Mouse (Mus musculus) lung, postnatal 36 days (tissue): ENCODE data around the gene Irak3.

Source experiments
- DNase-seq: peaks from one replicate; pipeline ENCODE4 v3.0.0; 2022; ENCODE audit warnings: mixed read lengths

Irak3 gene

GRCm38 (mm10) chr10:120153911-120154310 lies 48.0 kb downstream of the Irak3 start:
- DNase-seq, result no peak

DNA sequence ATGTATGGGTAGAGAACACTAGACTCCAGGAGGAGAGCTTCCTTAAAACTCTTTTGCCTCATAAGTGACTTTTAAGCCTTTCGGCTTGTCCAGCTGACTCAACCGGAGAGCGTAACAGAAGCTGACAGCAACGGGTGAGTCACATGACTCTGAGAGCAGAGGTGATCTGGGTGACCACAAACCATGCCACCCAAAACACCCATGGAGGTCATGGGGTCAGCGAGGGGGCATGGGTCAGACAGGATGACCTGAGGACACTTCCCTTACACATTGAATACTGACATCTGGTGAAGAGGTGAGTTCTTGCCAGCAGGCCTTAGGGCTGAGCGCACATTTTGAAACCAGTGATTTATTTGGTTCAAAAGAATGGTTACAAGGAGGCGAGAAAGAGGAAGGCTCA lies 50.3 kb downstream of the Irak3 start:
- no peak for DNase-seq

GRCm38 (mm10) chr10:120140916-120141516 lies 60.9 kb downstream of the Irak3 start:
- DNase-seq, result peak; percentile 24

DNA sequence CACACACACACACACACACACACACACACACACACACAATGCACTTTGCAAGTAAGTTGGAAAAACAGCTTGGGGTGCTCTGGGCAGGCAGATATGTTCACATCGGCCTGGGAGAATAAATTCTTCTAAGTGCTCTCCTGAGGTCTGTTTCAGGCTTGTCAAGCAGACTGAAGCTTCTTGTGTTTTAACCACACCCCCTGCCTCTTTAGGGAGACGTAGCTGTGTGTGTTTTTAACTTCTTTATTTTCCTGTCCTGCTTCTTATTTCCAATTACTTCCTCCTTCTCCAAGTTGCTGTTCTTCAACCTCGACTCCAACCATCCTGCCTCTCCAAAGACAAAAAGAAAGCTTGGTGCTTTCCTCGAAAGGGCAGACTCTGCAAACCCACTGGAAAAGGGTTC lies 61.7 kb downstream of the Irak3 start:
- no peak for DNase-seq

DNA sequence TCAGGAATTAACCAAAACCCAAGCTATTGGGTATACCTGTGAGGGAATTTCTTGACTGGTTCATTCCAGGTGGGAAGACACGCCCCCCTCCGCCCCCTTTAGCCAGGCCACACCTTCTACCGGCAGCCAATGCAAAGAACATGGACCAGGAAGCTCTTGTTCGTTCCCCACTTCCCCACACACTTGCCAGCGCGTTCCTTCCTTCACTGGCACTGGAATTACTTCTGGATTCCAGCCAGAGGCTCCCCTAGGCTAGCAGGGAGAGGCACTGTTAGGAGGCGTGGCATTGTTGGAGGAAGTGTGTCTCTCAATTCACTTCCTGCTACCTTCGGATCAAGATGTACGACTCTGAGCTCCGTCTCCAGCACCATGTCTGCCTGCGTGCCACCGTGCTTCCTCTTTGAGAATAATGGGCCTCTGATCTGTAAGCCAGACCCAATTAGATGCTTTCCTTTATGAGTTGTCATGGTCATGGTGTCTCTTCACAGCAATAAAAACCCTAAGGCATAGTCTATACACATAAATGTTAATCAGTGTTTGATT lies 65.8 kb downstream of the Irak3 start:
- no peak for DNase-seq

GRCm38 (mm10) chr10:120133697-120134096 lies 68.2 kb downstream of the Irak3 start:
- no peak for DNase-seq

GRCm38 (mm10) chr10:120130621-120131020 lies 71.3 kb downstream of the Irak3 start:
- DNase-seq, result peak; percentile 58

GRCm38 (mm10) chr10:120128601-120129277 lies 73.2 kb downstream of the Irak3 start:
- DNase-seq, result no peak

- no peak for DNase-seq
Measured at GRCm38 (mm10) chr10:120125465-120125857, 76.5 kb downstream of the Irak3 start.

GRCm38 (mm10) chr10:120124801-120125464 lies 77.0 kb downstream of the Irak3 start:
- DNase-seq, result peak; percentile 91

- DNase-seq, result no peak
Measured at GRCm38 (mm10) chr10:120123721-120124120, 78.2 kb downstream of the Irak3 start.

GRCm38 (mm10) chr10:120115249-120115648 lies 86.7 kb downstream of the Irak3 start:
- DNase-seq, result no peak

GRCm38 (mm10) chr10:120114493-120114892 lies 87.4 kb downstream of the Irak3 start:
- no peak for DNase-seq

GRCm38 (mm10) chr10:120113980-120114379 lies 88.0 kb downstream of the Irak3 start:
- DNase-seq, result no peak

DNA sequence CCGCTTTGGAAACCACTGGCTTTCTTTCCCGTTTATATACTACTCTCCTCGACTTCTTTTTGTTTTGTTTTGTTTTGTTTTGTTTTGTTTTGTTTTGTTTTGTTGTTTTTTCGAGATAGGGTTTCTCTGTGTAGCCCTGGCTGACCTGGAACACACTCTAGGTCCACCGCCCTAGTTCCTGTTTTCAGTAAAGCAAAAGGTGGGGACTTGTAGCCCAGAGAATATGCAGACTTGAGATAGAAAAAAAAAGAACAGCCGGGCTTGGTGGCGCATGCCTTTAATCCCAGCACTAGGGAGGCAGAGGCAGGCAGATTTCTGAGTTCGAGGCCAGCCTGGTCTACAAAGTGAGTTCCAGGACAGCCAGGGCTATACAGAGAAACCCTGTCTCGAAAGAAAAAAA lies 88.4 kb downstream of the Irak3 start:
- DNase-seq, result peak; percentile 17

- peak; percentile 98 for DNase-seq
Measured at GRCm38 (mm10) chr10:120112507-120113396, 89.2 kb downstream of the Irak3 start, which contains the start of gene Helb. TSS of gene Helb (minus strand) at chr10:120112987.

DNA sequence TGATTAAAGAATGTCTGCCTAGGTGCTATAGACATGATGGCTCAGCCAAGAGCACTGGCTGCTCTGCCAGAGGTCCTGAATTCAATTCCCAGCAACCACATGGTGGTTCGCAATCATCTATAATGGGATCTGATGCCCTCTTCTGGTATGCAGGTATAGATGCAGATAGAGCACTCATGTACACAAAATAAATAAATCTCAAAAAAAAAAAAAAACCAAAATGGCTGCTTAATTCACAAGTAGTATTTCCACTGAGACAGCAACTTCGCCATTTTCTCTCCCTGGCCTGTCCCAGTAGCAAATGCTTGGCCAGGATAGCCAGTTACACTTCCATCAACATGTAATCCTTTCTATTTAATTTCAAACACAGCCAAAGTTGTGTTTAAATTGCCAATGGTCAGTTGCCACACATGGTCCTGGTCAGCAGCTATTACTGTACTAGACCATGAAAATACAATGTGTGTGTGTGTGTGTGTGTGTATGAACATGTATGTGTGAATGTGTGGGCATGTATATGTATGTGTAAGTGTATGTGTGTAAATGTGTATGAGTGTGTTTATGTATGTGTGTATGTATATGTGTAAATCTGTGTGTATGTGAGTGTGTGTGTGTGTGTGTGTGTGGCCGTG lies 90.1 kb downstream of the Irak3 start:
- DNase-seq, result no peak

DNA sequence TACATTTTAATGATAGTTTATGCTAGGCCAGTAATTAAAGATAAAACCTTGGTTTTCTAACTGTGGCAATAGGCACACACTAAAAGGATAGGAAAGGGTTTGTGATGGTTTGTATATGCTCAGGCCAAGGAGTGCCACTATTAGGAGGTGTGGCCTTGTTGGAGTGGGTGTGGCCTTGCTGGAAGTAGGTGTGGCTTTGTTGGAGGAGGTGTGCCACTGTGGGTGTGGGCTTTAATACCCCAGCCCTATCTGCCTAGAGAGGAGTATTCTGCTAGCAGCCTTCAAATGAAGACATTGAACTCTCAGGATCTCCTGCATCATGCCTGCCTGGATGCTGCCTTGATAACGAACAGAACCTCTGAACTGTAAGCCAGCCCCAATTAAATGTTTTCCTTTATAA lies 101.1 kb downstream of the Irak3 start:
- DNase-seq, result no peak

GRCm38 (mm10) chr10:120097564-120097963 lies 104.4 kb downstream of the Irak3 start:
- DNase-seq, result peak; percentile 30

DNA sequence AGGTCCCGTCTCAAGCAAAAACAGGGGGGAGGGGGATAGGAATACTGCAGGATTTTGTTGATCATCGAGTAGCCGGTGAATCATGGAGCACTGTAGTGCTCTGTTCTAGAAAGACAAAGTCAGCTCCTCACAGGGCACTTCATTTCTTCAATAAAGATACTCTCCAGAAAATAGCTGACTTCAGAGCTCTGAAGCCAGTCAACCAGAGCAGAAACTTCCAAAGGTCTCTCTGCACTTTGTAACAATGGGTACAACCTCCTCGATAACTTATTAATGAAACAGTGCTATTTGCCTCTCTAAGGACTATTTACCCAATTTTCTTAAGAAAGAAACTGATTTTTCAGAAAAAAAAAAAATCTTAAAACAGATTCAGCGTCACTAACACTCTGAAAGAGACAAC lies 106.2 kb downstream of the Irak3 start:
- no peak for DNase-seq

- DNase-seq, result no peak
Measured at GRCm38 (mm10) chr10:120095136-120095535, 106.8 kb downstream of the Irak3 start.

DNA sequence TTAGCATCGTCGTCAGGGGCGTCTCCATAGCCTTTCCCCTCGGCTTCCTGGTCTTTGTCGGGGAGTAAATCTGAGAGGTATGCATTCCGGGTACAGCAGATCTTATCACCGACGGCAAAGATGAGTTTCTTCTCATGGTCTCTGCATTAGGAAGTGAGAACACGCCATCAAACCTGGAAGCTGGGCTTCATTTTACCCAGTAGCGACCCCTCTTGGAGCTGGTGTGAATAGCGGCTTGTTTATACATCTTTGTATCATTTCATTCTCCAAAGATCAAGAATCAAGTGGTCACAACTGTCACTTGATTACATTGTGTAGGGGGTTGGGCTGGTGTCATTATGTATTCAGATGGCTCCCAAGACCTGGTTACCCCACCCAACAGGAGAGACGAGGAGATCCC lies 109.4 kb downstream of the Irak3 start:
- no peak for DNase-seq
